Comparison of ENCODE assay signal across 8 mouse cellular contexts in the genomic region with DNA sequence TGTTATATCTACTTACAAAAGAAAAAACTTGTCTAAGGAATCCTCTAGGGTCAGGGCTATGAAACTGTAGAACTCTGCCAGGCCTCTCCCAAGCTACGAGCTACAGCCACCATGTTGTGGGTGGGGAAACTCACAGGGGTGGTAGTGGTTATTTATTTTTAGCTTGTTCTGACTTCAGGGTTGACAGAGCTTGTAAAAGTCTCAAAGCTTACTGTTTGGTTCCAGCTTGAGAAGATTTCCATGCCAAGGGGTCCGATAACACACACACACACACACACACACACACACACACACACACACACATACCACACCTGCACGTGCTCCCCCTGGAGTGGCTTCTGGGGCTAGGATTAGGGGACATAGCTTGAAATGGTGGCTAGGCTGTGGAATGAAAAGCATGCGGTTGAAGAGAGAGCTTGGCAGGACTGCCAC. TPM values are rescaled to one million over a fixed set of nuclear protein-coding genes. Genes with fewer than 3 reads are reported as not detected.
DNase-seq lines count a peak whose midpoint lies in the region; ATAC-seq and TF ChIP-seq lines count a peak whose summit lies in the region.

No protein-coding gene starts in this region.

- peak overlapping the region; percentile 34 for H3K4me3 ChIP-seq in heart, embryonic 12.5 days
- H3K4me3 ChIP-seq in embryonic facial prominence, embryonic 12.5 days: peak overlapping the region; percentile 69
- H3K4me3 ChIP-seq in intestine, postnatal 0 days (ENCODE audit: low read depth, low read length): 0 out of 2 replicates have a peak overlapping the region, but pooled peaks have one; percentile 18
- peak overlapping the region; percentile 60; the same call in 1 of the 2 replicates for H3K4me3 ChIP-seq in midbrain, embryonic 11.5 days (ENCODE audit: low read depth, low read length)

- peaks cover 18% of the 10 kb centered on the region for H3K36me3 ChIP-seq in heart, embryonic 12.5 days
- peaks cover 16% of the 10 kb centered on the region for H3K36me3 ChIP-seq in embryonic facial prominence, embryonic 12.5 days
- 0 out of 2 replicates have a peak, but pooled peaks cover 10% of the 10 kb centered on the region for H3K36me3 ChIP-seq in intestine, postnatal 0 days (ENCODE audit: control insufficient read depth, insufficient read depth)
- no peaks in the 10 kb centered on the region; the same call in 1 of the 2 replicates for H3K36me3 ChIP-seq in midbrain, embryonic 11.5 days (ENCODE audit: control insufficient read depth, insufficient read depth, low read length)

- WGBS in heart, embryonic 12.5 days: 41% methylated on average over 4 of the region's 4 CpGs
- WGBS in embryonic facial prominence, embryonic 12.5 days: 46% methylated on average over 4 of the region's 4 CpGs
- WGBS in intestine, postnatal 0 days: 52% methylated on average over 4 of the region's 4 CpGs
- WGBS in midbrain, embryonic 11.5 days: 51% methylated on average over 4 of the region's 4 CpGs

- peak; percentile 44; the same call in 1 of the 2 replicates for ATAC-seq in heart, embryonic 12.5 days (ENCODE audit: insufficient number of reproducible peaks, low FRiP score)
- peak; percentile 20 for ATAC-seq in embryonic facial prominence, embryonic 12.5 days (ENCODE audit: insufficient number of reproducible peaks, insufficient read depth, low FRiP score, low TSS enrichment)
- no peak for ATAC-seq in intestine, postnatal 0 days
- ATAC-seq in midbrain, embryonic 11.5 days (ENCODE audit: low FRiP score): peak; percentile 5; the same call in 1 of the 2 replicates
- no peak for ATAC-seq in activated CD4-positive, CD25-positive, alpha-beta regulatory T cell, adult 4 months

- H3K4me1 ChIP-seq in heart, embryonic 12.5 days (replicated peaks): peaks cover 19% of the 10 kb centered on the region
- peaks cover 13% of the 10 kb centered on the region for H3K4me1 ChIP-seq in embryonic facial prominence, embryonic 12.5 days
- 0 out of 2 replicates have a peak, but pooled peaks cover 3% of the 10 kb centered on the region for H3K4me1 ChIP-seq in intestine, postnatal 0 days (replicated peaks; ENCODE audit: control insufficient read depth, insufficient read depth, low read length)
- peaks cover 2% of the 10 kb centered on the region; the same call in 1 of the 2 replicates for H3K4me1 ChIP-seq in midbrain, embryonic 11.5 days (ENCODE audit: control insufficient read depth, insufficient read depth, low read length)

- DNase-seq in heart, postnatal 10 days: no peak
- no peak for DNase-seq in midbrain, embryonic 11.5 days (ENCODE audit: low spot score, missing footprints)
- DNase-seq in gastrocnemius, postnatal 4 days (ENCODE audit: low spot score in 2 of 2): no peak
- DNase-seq in thymus, postnatal 4 days: no peak

- peak overlapping the region; percentile 83 for H3K27ac ChIP-seq in heart, embryonic 12.5 days (ENCODE audit: poor library complexity, severe bottlenecking)
- H3K27ac ChIP-seq in embryonic facial prominence, embryonic 12.5 days: 0 out of 2 replicates have a peak overlapping the region, but pooled peaks have one; percentile 12
- no peak overlapping the region for H3K27ac ChIP-seq in intestine, postnatal 0 days (ENCODE audit: low read depth, low read length)
- H3K27ac ChIP-seq in midbrain, embryonic 11.5 days (ENCODE audit: low read depth, low read length): no peak overlapping the region

- no peak for TF ChIP-seq CTCF in intestine, postnatal 0 days (IDR thresholded peaks at IDR 0.05; ENCODE audit: low read depth)

- no peaks in the 10 kb centered on the region for H3K9me3 ChIP-seq in heart, embryonic 12.5 days (replicated peaks)
- no peaks in the 10 kb centered on the region for H3K9me3 ChIP-seq in embryonic facial prominence, embryonic 12.5 days
- no peaks in the 10 kb centered on the region for H3K9me3 ChIP-seq in intestine, postnatal 0 days (ENCODE audit: control insufficient read depth)
- H3K9me3 ChIP-seq in midbrain, embryonic 11.5 days (ENCODE audit: control insufficient read depth, low read length): no peaks in the 10 kb centered on the region

- H3K4me2 ChIP-seq in heart, embryonic 12.5 days: peak overlapping the region; percentile 86
- H3K4me2 ChIP-seq in embryonic facial prominence, embryonic 12.5 days (replicated peaks): peak overlapping the region; percentile 63
- H3K4me2 ChIP-seq in intestine, postnatal 0 days (replicated peaks; ENCODE audit: low read depth): peak overlapping the region; percentile 83
- H3K4me2 ChIP-seq in midbrain, embryonic 11.5 days: peak overlapping the region; percentile 44

- intact Hi-C loops in heart, postnatal 10 days (cut with DNase I): no loop called here

- H3K27me3 ChIP-seq in heart, embryonic 12.5 days (replicated peaks): no peaks in the 10 kb centered on the region; the same call in 1 of the 2 replicates
- H3K27me3 ChIP-seq in embryonic facial prominence, embryonic 12.5 days: no peaks in the 10 kb centered on the region
- H3K27me3 ChIP-seq in intestine, postnatal 0 days (replicated peaks; ENCODE audit: control insufficient read depth, insufficient read depth, low read length): no peaks in the 10 kb centered on the region
- H3K27me3 ChIP-seq in midbrain, embryonic 11.5 days (ENCODE audit: control insufficient read depth, insufficient read depth, low read length): no peaks in the 10 kb centered on the region

- H3K9ac ChIP-seq in heart, embryonic 12.5 days: no peak overlapping the region
- H3K9ac ChIP-seq in embryonic facial prominence, embryonic 12.5 days: no peak overlapping the region
- H3K9ac ChIP-seq in intestine, postnatal 0 days (ENCODE audit: low read depth, low read length): no peak overlapping the region
- H3K9ac ChIP-seq in midbrain, embryonic 11.5 days (ENCODE audit: low read length): no peak overlapping the region

RNA-seq across cellular contexts. Expression of a gene that starts 0.5 kb away (rescaled TPM):
- polyA plus RNA-seq in heart, embryonic 12.5 days (2016; fragmentation: Nextera tagmentation; extraction: Ambion mirVana): 55.1 and 55.3 TPM in 2 replicates
- 100 to 1,000 TPM in 1 of 2 experiments, 10 to 100 TPM in 1; 90.9 to 100 TPM for total RNA-seq in heart, postnatal 10 days (2021)
- 46.4 and 50.2 TPM in 2 replicates for polyA plus RNA-seq in embryonic facial prominence, embryonic 12.5 days (2016; fragmentation: Nextera tagmentation; extraction: Ambion mirVana)
- 14.2 and 14.4 TPM in 2 replicates for polyA plus RNA-seq in intestine, postnatal 0 days (2015; fragmentation: Nextera tagmentation; extraction: Ambion mirVana)
- 27.5 and 28.3 TPM in 2 replicates for polyA plus RNA-seq in midbrain, embryonic 11.5 days (2014; fragmentation: Nextera tagmentation; extraction: Ambion mirVana)
- total RNA-seq in gastrocnemius, postnatal 4 days (2021): 10 to 100 TPM; 60.8 to 67.8 TPM
- polyA plus RNA-seq in activated CD4-positive, CD25-positive, alpha-beta regulatory T cell, adult 4 months (2017; shearing (Covaris generic)): 10 to 100 TPM; 26.1 to 39.2 TPM

RNA-seq across cellular contexts. Expression of a gene that starts 50.4 kb away (rescaled TPM):
- polyA plus RNA-seq in heart, embryonic 12.5 days (2016; fragmentation: Nextera tagmentation; extraction: Ambion mirVana): 73.0 and 88.2 TPM in 2 replicates
- 10 to 100 TPM; 31.1 to 47.4 TPM for total RNA-seq in heart, postnatal 10 days (2021)
- polyA plus RNA-seq in embryonic facial prominence, embryonic 12.5 days (2016; fragmentation: Nextera tagmentation; extraction: Ambion mirVana): 61.0 and 68.1 TPM in 2 replicates
- 74.5 and 77.9 TPM in 2 replicates for polyA plus RNA-seq in intestine, postnatal 0 days (2015; fragmentation: Nextera tagmentation; extraction: Ambion mirVana)
- polyA plus RNA-seq in midbrain, embryonic 11.5 days (2014; fragmentation: Nextera tagmentation; extraction: Ambion mirVana): 67.4 and 71.3 TPM in 2 replicates
- total RNA-seq in gastrocnemius, postnatal 4 days (2021): 10 to 100 TPM; 19.0 to 29.5 TPM
- polyA plus RNA-seq in activated CD4-positive, CD25-positive, alpha-beta regulatory T cell, adult 4 months (2017; shearing (Covaris generic)): 100 to 1,000 TPM in 1 of 2 experiments, 10 to 100 TPM in 1; 48.2 to 100 TPM

Comparison
In these comparisons a context has a peak if more than half of its experiments do, and no peak if none do; other contexts are left out.
1. ATAC-seq: peak in heart, embryonic 12.5 days (single experiment), embryonic facial prominence, embryonic 12.5 days (single experiment) and midbrain, embryonic 11.5 days (single experiment); none in intestine, postnatal 0 days (single experiment) and activated CD4-positive, CD25-positive, alpha-beta regulatory T cell, adult 4 months (single experiment).
2. H3K27ac ChIP-seq: peak in heart, embryonic 12.5 days (single experiment) and embryonic facial prominence, embryonic 12.5 days (single experiment); none in intestine, postnatal 0 days (single experiment) and midbrain, embryonic 11.5 days (single experiment).
3. H3K4me3 ChIP-seq: peak in every context shown above with its lines; median percentile 69 in embryonic facial prominence, embryonic 12.5 days; 60 in midbrain, embryonic 11.5 days; 34 in heart, embryonic 12.5 days; 18 in intestine, postnatal 0 days.
4. Peak in every context shown above with its lines, with median percentiles within 50 percentile points of each other: H3K4me2 ChIP-seq.